Mouse (Mus musculus) ovary, postnatal 10 days (tissue): Measurements from ENCODE around the gene Prpf40a.

Experiments used
- DNase-seq: peaks from one replicate; pipeline ENCODE4 v3.0.0; 2022; ENCODE audit warnings: low spot score

The Prpf40a gene

GRCm38 (mm10) chr2:53106056-53106455, 85.0 kb downstream of the Prpf40a start:
- no peak for DNase-seq

GRCm38 (mm10) chr2:53105408-53105807, 85.7 kb downstream of the Prpf40a start:
- DNase-seq = no peak

GRCm38 (mm10) chr2:53102901-53103300, 88.2 kb downstream of the Prpf40a start:
- DNase-seq = no peak

- DNase-seq = no peak
These were observed 89.0 kb downstream of the Prpf40a start for GRCm38 (mm10) chr2:53101885-53102740.

- no peak for DNase-seq
These were observed 91.0 kb downstream of the Prpf40a start for GRCm38 (mm10) chr2:53100093-53100492.

- no peak for DNase-seq
These were observed 95.6 kb downstream of the Prpf40a start for GRCm38 (mm10) chr2:53095489-53095888.

GRCm38 (mm10) chr2:53095031-53095430, 96.1 kb downstream of the Prpf40a start:
- DNase-seq = no peak

GRCm38 (mm10) chr2:53088744-53089143, 102.3 kb downstream of the Prpf40a start:
- no peak for DNase-seq

GRCm38 (mm10) chr2:53085617-53086202, 105.4 kb downstream of the Prpf40a start:
- DNase-seq = no peak
